Comparison of ENCODE assay signal across 8 mouse cellular contexts in genomic region chrX:111462092-111462491, GRCm38 (mm10).
DNase-seq lines count a peak whose midpoint lies in the region; ATAC-seq and TF ChIP-seq lines count a peak whose summit lies in the region.

No protein-coding gene starts in this region.

- H3K36me3 ChIP-seq in lung, postnatal 0 days (ENCODE audit: insufficient read depth, low read length), result no peaks in the 10 kb centered on the region
- no peaks in the 10 kb centered on the region for H3K36me3 ChIP-seq in liver, embryonic 11.5 days (ENCODE audit: control insufficient read depth, insufficient read depth, low read length)
- no peaks in the 10 kb centered on the region for H3K36me3 ChIP-seq in stomach, embryonic 15.5 days

- no peak overlapping the region for H3K27ac ChIP-seq in lung, postnatal 0 days (ENCODE audit: low read length)
- peak overlapping the region; percentile 48; the same call in 1 of the 2 replicates for H3K27ac ChIP-seq in liver, embryonic 11.5 days (ENCODE audit: low read depth, low read length)
- H3K27ac ChIP-seq in stomach, embryonic 15.5 days, result peak overlapping the region; percentile 63; the same call in 1 of the 2 replicates

- H3K4me3 ChIP-seq in lung, postnatal 0 days (ENCODE audit: low read depth, low read length), result peak overlapping the region; percentile 47
- H3K4me3 ChIP-seq in liver, embryonic 11.5 days (ENCODE audit: low read depth, low read length), result peak overlapping the region; percentile 67
- H3K4me3 ChIP-seq in stomach, embryonic 15.5 days (replicated peaks), result peak overlapping the region; percentile 58

- peak overlapping the region; percentile 70 for H3K4me2 ChIP-seq in lung, postnatal 0 days (replicated peaks; ENCODE audit: low read depth, low read length)
- H3K4me2 ChIP-seq in liver, embryonic 11.5 days, result peak overlapping the region; percentile 64
- peak overlapping the region; percentile 58 for H3K4me2 ChIP-seq in stomach, embryonic 15.5 days

- TF ChIP-seq EP300 in lung, postnatal 0 days (IDR thresholded peaks at IDR 0.05), result no peak

- H3K9ac ChIP-seq in lung, postnatal 0 days (replicated peaks; ENCODE audit: low read depth), result no peak overlapping the region
- H3K9ac ChIP-seq in liver, embryonic 11.5 days (ENCODE audit: low read depth, low read length), result peak overlapping the region; percentile 73
- H3K9ac ChIP-seq in stomach, embryonic 15.5 days, result no peak overlapping the region; the same call in 1 of the 2 replicates

- no peaks in the 10 kb centered on the region for H3K4me1 ChIP-seq in lung, postnatal 0 days (ENCODE audit: insufficient read depth, low read depth, low read length)
- H3K4me1 ChIP-seq in liver, embryonic 11.5 days (replicated peaks; ENCODE audit: control insufficient read depth, insufficient read depth, low read length), result no peaks in the 10 kb centered on the region
- H3K4me1 ChIP-seq in stomach, embryonic 15.5 days, result no peaks in the 10 kb centered on the region

- H3K9me3 ChIP-seq in lung, postnatal 0 days (ENCODE audit: low read length), result no peaks in the 10 kb centered on the region
- no peaks in the 10 kb centered on the region for H3K9me3 ChIP-seq in liver, embryonic 11.5 days (ENCODE audit: control insufficient read depth, low read length)
- H3K9me3 ChIP-seq in stomach, embryonic 15.5 days, result no peaks in the 10 kb centered on the region

- peak; percentile 2 for DNase-seq in cerebellum, adult 9-11 months
- peak; percentile 4 for DNase-seq in lung, postnatal 0 days (ENCODE audit: low spot score)
- DNase-seq in lung, postnatal 4 days, result no peak
- no peak for DNase-seq in liver, embryonic 11.5 days (ENCODE audit: low spot score)
- DNase-seq in thymus, postnatal 0 days (ENCODE audit: low spot score), result no peak

- H3K27me3 ChIP-seq in lung, postnatal 0 days (replicated peaks; ENCODE audit: insufficient read depth, low read length), result no peaks in the 10 kb centered on the region
- H3K27me3 ChIP-seq in liver, embryonic 11.5 days (replicated peaks; ENCODE audit: control insufficient read depth, insufficient read depth, low read length), result no peaks in the 10 kb centered on the region
- no peaks in the 10 kb centered on the region for H3K27me3 ChIP-seq in stomach, embryonic 15.5 days (replicated peaks)

- TF ChIP-seq CTCF in lung, postnatal 0 days (IDR thresholded peaks at IDR 0.05), result no peak

- no peak for ATAC-seq in cerebellum, adult (ENCODE audit: insufficient number of reproducible peaks, low FRiP score, low TSS enrichment)
- no peak for ATAC-seq in lung, postnatal 0 days
- ATAC-seq in liver, embryonic 11.5 days (replicated peaks; ENCODE audit: low FRiP score), result peak; percentile 1; the same call in 1 of the 2 replicates
- ATAC-seq in stomach, embryonic 15.5 days (ENCODE audit: insufficient read depth, low FRiP score, low read depth), result no peak
- ATAC-seq in megakaryocyte-erythroid progenitor cell, adult 5-6 weeks (replicated peaks; ENCODE audit: low FRiP score, low TSS enrichment, poor library complexity, severe bottlenecking), result no peak

- WGBS in lung, postnatal 0 days, result 13% methylated on average over 7 of the region's 8 CpGs
- 13% methylated on average over 8 of the region's 8 CpGs for WGBS in liver, embryonic 11.5 days
- 19% methylated on average over 8 of the region's 8 CpGs for WGBS in stomach, embryonic 15.5 days

Comparison
In these comparisons a context has a peak if more than half of its experiments do, and no peak if none do; other contexts are left out.
1. DNase-seq: peak in cerebellum, adult 9-11 months (single experiment) and lung, postnatal 0 days (single experiment); none in lung, postnatal 4 days (0 of 2), liver, embryonic 11.5 days (single experiment) and thymus, postnatal 0 days (single experiment).
2. Peak in every context shown above with its lines, with median percentiles within 50 percentile points of each other: H3K4me2 ChIP-seq and H3K4me3 ChIP-seq.